Mouse (Mus musculus): Measurements from ENCODE around the gene Gpr39.
A peak's percentile ranks its signal among the peaks of the same experiment; 100 is the strongest.

Gpr39 gene

DNA sequence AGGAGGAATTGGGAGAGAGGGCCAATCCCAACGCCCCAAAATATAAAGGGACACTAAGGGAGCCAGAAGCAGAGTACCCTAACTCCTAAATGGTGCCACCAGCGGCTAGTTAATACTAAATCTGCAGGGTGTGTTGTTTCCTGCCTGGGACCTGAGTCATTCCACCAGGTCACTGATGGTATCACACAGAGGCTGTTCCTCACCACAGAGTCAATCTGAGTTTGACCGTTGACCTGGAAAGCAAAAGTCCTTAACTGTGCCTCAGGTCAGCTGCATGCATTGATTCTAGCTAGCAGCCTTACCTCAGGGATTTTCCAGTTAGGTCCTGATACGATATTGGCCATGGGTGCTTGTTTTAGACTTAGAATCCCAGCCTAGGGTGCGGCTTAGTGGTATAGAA, 17.5 kb downstream of the Gpr39 start:
- no peak for DNase-seq (ENCODE audit: low read depth)

DNA sequence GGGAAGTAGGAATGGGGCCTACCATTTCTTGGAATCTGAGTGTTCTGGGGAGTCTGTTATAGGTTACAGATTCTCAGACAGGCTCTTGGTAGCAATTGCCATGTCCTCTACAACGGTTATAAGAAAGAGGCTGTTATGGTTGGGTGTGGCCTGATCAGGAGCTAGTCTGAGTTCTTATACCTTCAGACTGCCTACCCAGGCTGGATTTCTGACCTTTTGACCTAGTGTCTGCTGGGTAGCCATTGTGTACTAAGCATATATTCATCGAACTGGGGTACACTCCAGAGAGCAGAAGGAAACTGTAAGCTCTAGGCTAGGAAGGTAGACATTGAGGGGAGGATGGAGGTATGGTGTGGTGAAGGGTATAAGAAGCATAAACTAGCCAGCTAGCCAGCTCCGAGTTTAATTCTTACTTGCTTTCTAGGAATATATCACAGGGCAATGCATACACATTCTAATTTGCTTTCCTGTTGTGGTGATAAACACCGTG, 24.4 kb downstream of the Gpr39 start:
- no peak for DNase-seq (ENCODE audit: low read depth)

DNA sequence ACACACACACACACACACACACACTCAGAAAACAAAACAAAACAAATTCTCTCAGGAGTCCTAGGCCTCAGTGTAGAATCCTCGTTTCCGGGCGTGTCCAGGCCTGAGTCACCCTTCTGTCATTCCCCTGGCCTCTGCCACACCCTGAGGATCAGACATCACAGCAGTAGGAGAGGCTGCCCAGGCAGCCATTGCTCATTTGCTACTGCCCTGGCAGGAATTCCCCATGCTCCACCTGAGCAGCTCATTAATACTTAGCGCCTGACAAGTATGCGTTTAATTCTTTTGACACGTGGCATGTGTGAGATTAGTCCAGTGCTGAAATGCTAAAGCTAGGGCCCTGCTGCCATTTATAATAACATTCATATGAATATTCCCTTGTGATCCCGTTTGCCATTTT, 25.0 kb downstream of the Gpr39 start:
- DNase-seq (ENCODE audit: low read depth): no peak

DNA sequence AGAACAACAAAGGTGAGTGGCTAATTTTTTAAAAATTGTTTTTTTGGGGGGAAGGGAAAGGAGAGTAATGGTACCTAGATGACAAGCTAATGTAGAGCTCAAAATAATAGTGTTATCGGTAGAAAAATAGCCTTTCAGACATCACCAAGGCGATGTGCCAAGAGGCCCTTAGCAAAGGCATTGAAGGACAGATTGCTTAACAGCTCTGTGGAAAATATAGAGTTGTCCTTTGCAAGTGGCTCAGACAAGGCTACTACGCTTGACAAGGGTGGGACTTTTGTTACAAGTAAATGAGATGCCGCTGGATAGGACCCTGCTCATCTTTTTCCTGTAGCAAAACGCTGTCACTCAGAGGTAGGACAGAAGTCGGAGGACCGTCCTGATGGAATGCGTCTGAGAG, 25.5 kb downstream of the Gpr39 start:
- DNase-seq (ENCODE audit: low read depth): no peak

DNA sequence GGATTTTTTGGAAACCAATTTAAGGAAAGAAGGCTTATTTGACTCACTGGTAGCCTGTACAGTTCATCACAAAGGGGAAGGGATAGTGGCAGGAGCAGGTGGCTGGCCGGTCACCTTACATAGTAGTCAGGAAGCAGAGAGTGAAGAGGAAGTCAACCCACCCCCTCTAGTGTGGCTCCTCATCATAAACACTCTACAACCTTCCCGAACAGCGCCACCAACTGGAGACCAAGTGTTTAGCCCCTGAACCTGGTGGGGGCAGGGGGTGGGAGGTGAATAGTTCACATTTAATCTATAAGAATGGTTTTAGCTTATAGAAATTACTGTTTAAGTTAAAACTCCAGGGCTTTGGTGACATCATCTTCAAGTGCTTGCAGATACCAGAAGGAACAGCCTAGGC, 28.6 kb downstream of the Gpr39 start:
- no peak for DNase-seq (ENCODE audit: low read depth)

DNA sequence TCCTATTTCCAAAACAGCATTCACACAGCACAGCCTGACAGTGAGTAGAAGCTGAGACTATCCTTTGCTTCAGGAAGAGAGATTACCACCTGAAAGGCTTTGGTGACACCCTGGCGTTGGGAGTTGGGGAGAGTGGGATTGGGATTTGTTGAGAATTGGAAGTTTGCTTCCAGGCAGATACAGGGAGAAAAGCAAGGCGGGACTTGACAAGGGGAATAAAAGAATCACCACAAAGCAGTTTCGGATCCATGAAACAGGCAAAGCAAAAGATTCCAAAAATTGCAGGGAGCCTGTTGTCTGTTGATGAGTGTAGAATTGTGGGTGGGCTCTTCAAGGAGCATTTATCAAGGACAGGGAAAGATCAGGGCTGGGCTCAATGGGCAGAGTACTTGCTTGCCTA, 38.5 kb downstream of the Gpr39 start:
- no peak for DNase-seq (ENCODE audit: low read depth)

DNA sequence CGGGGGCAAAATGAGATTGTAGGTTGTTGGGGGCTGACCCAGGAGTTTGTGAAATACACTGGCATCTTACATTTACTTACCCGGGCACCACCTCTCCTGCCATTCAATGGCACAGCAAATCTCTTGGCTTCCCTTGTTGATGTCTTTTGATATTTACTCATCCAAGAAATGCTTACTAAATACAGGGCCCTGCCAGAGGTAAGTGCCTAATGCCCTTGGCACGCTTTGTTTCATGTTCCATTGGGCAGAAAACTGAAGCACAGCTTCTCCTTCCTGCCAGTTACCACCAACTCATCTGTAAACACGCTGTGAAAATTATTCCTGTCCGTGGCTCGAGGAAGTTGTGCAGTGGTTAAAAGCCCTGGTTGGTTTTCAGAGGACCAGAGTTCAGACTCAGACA, 39.4 kb downstream of the Gpr39 start:
- no peak for DNase-seq (ENCODE audit: low read depth)

DNA sequence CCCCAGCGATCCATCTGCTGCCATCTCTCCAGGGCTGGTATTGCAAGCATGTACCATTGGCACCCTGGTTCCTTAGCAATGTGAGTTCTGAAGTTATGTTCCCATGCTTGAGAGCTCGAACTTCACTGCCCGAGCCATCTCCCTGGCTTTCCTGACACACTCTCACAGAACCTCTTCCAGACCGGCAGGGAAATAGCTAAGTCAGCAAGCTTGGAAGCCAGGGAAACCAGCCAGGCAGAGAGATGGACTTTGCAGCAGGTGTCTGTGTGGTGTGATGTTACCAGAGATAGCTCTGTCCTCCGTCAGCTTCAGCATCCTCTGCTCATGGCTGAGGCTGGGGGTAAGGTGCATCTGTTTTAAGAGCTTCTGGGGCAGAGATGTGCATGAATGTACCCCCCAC, 41.1 kb downstream of the Gpr39 start:
- no peak for DNase-seq (ENCODE audit: low read depth)

DNA sequence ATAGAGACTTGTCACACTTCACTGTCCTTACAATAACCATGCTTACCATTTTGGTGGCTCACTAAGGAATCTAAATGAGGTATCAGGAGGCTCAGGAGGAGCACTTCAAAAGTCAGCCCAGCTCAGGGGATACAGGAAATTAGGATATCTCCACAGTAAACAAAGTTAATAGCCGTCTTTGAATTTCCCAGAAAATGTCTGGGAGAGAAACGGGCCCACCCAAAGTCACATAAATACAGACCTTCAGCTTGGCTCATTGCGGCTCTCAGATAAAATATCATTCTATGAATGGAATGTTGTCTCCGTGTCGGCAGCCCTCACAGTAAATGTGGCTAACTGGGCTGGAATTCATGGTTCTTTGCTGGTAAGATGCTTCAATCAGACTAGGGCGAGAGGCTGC, 42.3 kb downstream of the Gpr39 start:
- no peak for DNase-seq (ENCODE audit: low read depth)

DNA sequence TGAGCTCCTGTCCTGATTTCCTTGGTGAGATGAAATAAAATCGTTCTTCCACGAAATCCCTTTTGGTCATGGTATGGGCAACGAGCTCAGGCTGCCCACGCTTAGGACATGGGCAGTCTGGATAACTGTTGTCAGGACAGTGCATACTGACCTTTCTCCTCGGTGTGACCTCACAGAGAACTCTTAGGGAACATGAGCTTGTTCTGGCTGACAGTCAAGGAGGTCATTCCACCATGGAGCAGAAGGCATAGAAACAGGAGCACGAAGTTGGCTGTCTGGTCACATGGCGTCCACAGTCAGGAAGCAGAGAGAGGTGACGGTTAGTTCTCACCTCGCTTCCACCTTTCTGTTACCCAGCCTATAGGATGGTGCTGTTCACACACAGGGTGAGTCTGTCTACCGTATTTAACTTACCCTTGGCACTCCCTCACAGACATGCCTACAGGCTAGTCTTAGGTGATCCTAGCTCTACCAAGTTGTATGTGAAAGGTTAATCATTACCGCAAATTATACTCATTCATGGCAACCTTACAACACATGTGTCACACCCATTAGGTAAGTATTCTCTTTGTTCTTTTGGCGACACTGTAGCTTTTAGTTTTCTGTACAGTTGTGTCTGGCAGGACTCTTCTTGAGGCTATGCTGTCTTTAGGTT, 44.4 kb downstream of the Gpr39 start:
- no peak for DNase-seq (ENCODE audit: low read depth)

DNA sequence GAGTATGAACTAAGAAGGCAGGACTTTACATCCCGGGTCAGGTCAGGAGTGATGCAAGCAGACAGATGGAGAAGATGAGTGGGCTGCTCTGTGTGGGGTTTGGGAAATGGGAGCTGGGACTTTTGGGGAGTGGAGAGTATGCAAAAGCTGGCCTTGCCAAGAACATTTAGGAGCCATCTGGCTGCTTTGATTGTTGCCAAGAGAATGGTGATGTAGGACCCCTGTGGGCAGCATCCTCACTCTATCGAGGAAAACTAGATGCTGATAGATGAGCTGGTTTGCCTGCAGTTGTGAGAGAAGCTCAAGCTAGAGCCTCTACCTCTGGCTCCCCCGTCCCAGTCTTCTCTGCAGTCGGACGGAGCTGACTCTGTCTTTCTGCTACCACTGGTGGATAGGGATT, 47.5 kb downstream of the Gpr39 start:
- no peak for DNase-seq (ENCODE audit: low read depth)

DNA sequence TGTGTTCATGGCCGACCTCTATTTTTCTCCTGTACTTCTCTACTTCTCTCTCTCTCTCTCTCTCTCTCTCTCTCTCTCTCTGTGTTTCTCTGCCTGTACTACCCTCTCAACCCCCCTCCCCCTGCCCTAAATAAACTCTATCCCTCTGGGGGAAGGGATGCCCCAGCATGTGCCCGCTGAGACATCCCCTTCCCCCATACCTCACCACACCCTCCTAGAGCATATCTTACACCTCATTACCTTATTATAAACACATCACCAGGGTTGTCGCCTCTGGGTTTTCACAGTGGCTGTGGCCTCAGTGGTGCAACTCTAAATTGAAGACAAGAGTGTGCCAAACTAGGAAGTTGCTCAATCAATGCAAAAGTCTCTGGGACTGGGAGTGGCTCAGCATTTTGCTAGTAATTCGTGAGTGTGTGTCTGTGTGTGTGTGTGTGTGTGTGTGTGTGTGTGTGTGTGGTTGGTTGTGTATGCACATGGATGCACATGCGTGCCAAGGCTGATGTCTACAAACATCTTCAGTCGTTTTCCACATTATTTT, 52.3 kb downstream of the Gpr39 start:
- DNase-seq (ENCODE audit: low read depth): no peak

DNA sequence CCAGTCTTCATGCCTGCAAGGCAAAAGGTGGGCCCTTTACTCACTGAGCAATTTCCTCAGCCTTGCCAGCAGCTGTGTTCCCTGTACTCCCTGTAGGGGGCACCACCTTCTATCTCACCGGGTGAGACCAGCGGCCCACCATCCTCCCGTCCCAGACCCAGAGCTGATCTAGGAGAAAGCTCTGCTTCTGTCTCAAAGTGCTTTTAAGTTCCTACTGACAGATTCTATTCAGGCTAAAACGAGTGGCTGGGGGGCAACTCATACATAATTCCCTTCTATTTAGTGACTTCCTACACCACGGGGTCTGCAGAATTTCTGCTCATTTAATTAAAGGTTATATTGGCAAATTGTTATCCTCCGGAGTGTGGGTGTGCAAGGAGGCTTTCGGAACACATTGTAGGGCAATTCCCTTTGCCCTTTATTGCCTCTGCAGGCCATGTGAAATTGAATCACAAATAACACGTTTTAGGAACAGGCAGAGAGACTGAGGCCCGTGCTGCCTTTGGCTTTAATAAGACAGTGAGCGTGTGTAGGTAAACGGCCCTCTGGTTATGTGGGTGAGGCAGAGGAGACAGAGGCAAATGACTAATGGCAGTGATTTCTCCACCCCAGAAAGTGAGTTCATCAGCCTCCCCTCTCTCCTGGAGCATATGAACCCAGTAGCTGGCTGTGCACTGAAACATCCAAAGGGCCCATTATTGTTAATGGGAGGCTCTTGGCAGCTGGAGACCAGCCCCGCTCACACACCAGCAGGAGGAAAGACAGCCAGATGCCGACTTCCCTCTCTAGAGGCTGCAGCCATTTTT, 53.1 kb downstream of the Gpr39 start:
- no peak for DNase-seq (ENCODE audit: low read depth)

DNA sequence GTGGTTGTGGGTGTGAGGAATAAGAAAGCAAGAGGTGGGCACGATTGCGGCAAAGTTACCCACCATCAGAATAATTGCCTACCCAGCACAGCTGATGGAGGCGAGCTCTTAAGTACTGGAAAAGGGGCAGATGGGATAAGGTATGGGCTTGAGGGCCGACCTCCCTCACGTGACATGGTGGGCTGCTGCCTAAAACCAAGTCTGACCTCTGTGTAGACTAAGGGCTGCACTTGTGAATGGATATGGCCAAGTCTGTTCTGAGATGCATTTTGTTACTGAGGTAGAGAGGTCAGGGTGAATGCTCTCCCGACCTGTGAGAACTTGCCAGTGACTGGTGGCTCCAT, 53.7 kb downstream of the Gpr39 start:
- DNase-seq (ENCODE audit: low read depth): no peak

DNA sequence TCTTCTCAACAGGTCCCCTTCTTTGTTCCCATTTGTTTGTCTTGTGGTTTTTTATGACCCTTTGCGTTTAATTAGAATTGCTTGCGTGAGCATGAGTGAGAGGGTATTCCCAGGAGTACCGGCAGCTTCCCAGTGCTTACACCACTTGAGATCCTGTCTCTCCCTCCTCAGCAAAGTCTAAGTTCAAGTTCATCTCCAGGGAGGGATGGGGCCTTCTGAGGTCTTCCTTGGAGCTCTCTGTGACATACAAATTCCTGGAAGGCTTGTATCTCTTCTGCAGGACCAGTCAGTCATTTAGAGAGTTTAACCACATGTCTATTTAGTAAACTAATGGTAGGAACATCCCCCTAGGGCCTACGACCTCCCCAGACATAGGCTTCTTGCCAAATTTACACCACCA, 55.1 kb downstream of the Gpr39 start:
- DNase-seq (ENCODE audit: low read depth): no peak

DNA sequence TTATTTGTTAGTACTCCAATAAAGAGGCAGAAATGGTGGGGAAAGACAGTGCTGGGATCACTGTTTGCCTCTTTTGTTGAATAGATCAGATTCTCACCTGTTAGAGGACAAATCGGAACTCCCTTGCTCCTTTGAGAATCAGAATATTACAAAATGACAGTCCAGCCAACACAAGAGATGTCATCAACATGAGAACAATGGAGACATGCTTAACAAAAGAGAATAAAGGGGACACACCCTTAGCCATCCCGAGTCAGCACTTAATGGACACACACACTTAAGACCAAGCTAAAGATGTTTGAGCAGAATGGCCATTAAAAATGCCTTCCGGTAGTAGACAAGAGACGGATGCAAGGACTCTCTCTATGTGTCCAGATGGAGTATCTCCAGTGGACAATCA, 68.0 kb downstream of the Gpr39 start:
- no peak for DNase-seq (ENCODE audit: low read depth)

DNA sequence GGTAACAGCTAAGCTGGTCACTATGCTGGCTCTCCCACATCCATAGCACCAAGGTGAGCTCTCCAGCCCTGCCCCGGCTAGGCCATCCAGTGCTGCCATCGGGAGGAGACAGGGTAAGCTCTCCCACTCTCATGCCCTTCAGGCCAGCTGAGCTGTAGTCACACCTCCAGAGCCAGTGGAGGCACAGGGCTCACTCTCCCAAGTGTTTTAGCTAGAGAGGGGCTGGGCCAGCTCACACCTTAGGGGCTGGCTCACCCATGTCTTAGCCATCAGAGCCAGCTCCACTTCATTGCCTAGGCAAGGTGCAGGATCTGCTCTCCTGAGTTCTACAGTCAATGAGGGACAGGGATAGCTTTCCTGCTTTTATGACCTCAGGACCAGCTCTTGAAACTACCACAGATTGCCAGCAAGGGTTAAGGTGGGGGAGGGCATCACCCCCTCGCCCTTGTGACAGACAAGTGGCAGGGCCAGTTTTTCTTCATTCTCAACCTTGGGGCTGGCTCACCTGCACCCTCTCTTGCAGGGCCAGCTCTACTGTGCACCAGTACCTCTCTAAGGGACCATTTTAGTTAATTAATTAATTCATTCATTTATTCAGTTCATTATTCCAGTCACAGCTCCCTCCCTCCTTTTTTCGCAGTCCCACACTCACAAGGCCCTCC, 78.7 kb downstream of the Gpr39 start:
- DNase-seq (ENCODE audit: low read depth): no peak

DNA sequence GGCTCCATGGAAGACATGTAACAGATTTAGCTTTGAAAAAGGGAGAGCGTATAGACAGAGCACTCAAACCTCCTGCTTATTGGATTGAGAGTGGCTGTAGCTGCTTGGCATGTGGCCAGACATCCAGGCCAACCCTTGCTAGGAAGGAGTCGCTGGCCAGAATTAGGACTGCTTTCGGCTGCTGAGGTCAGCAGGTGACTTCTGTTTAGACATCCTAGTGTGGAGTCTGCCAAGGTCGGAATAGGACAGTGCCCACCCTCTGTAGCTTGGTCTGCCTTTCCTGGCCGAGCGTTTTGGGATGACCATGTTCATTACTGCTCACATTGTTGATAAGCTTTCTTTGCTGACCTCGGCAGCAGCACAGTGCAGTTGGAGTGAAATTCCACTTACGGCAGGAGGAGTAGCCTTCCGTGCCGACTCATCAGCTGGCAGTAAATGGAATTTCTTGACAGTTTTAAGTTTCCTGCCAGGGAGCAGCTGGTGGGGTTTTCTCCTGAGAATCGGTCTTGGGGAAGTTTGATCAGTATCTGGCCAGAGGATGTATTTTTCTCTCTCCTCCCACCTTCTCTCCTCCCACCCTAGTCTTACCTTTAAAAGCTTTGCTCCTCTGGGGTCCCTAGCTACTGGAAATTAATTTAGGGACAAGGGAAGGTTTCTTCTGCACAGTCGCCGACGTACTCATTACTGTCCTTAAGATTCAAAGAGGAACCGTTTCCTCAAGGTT, 83.3 kb downstream of the Gpr39 start:
- no peak for DNase-seq (ENCODE audit: low read depth)

DNA sequence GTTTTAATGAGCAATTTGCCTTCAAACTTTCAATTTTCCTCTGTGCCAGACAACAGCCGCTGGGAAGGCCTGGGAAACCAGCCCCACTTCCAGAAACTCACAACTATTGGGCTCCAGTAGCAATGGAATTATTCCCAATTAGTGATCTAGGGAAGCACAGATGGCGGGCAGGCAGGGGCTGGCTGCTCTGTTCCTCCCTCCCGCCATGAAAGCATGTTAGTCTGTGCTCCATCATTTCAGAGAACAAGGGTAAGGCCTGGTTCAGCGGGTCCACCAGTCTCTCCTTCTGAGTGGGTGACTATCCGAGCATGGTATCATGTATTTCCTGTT, 83.9 kb downstream of the Gpr39 start:
- DNase-seq (ENCODE audit: low read depth): no peak

DNA sequence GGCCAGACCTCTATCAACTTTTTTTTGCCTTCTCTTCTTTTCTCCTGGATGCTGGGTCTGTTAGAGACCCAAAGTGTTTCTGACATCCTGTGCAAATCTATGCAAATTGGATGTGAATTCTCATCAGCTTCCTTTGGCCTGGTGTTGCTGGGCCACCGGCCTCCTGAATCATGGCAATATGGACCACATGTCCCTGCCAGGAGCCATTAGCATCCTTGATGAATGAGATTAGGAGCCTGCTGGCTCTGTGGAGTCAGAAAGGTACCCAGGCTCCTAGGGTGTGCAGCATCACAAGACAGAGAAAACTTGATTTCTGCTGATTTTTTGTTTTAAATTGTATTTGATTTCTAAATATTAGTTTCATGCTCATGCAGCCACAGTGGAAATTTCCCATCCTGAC, 85.3 kb downstream of the Gpr39 start:
- DNase-seq (ENCODE audit: low read depth): no peak

DNA sequence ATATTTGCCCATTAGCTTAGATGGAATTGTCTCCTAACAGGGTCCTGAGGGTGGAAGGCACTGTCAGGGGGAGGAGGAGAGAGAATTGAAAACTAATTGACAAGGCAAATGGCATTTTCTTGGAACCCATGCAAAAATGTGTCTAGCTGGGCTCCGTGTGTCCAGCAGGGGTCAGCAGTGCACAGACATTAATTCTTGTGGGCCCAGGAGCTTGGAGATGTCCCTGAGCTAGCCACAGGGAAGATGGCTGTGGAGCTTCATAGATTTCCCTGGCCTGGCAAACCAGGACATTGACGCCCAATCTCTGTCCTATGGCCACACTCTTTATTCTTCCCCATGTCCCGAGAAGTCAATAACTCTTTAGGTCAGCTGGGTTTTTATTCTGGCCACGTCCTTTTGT, 113.0 kb downstream of the Gpr39 start:
- peak; percentile 4 for DNase-seq (ENCODE audit: low read depth)

DNA sequence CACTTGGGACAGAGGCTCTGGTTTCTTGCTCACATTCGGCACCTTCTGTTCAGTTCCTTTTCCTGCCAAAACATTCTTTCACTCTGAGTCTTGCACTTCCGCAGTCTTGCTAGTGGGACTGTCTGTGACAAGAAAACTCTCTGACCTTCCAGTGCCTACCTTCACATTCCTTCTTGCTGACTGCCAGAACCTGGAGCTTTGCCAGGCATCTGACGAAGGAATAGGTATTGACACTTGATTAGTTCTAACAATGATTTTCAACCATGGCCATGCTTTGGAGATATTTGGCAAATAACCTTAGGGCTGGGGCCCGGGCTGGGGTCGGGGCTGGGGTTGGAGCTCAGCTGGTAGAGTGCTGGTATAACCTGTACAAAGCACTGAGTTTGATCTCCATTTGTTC, 123.7 kb downstream of the Gpr39 start:
- no peak for DNase-seq (ENCODE audit: low read depth)

DNA sequence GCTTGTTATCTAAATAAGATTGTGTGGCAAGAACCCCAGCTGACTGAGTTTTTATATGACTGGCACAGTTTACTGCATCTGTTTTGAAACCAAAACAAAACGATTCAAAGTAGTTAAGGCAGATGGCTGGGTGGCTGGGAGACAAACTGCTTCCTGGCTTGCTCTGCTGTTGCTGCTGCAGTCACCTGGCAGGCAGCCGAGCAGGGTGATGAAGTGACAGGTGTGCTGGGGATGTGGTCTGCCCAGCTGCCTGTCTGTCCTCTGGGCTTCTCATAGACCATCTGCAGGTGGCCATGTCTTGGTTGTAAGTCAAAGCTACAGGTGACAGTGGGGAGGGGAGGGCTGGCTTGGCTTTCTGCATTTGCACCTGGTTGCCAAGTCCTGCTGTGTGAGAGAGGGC, 131.6 kb downstream of the Gpr39 start:
- DNase-seq (ENCODE audit: low read depth): no peak

Data from c-Kit-positive CD71-positive TER-119-negative erythroid progenitor cells, embryonic 14.5 days (primary cell).